Mouse (Mus musculus) brain, embryonic 18.5 days (tissue): ENCODE measurements around the gene Foxj3.
"Not testable (repeated sequence)": the region's sequence is repeated elsewhere in the genome, so short reads cannot be mapped to it uniquely, and the experiment has no call there.

Experiments used
- DNase-seq: peaks from one replicate; pipeline ENCODE4 v3.0.0-alpha.2; 2012; ENCODE audit warnings: low read depth, low spot score

Foxj3 gene

DNA sequence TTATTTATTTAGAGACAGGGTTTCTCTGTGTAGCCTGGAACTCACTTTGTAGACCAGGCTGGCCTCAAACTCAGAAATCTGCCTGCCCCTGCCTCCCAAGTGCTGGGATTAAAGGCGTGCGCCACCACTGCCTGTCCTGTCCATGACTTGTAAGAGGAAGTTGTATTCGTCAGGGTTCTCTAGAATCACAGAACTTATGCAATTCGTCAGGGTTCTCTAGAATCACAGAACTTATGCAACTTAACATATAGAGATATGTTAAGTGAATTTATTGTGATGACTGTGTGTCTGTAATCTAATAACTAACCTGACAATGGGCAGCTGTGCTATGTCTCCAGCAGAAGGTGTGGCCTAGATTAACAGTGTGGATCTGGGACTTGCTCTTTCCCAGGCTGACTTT, at the start of gene Foxj3:
TSS of gene Foxj3 (plus strand) at position 390 of the 400 bp plus-strand sequence.
- DNase-seq, result not testable (repeated sequence)

GRCm38 (mm10) chr4:119489666-119490065, 47.1 kb upstream of the Foxj3 start:
- no peak for DNase-seq

DNA sequence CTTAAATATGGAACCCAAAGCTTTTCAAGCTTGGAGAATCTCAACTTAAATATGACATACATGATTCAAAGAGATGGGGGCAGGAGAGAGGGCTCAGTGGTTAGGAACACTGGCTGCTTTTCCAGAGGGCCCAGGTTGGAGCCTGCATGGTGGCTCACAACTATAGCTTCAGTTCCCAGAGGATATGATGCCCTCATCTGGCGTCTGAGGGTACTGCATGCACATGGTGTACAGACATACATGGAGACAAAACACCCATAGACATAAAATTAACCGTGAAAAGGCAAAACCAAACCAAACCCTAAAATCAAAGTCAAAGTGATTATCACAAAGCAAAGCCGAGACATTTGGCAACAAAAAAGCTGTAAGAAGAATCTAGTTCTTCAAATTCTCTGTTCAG, 46.0 kb upstream of the Foxj3 start:
- no peak for DNase-seq

DNA sequence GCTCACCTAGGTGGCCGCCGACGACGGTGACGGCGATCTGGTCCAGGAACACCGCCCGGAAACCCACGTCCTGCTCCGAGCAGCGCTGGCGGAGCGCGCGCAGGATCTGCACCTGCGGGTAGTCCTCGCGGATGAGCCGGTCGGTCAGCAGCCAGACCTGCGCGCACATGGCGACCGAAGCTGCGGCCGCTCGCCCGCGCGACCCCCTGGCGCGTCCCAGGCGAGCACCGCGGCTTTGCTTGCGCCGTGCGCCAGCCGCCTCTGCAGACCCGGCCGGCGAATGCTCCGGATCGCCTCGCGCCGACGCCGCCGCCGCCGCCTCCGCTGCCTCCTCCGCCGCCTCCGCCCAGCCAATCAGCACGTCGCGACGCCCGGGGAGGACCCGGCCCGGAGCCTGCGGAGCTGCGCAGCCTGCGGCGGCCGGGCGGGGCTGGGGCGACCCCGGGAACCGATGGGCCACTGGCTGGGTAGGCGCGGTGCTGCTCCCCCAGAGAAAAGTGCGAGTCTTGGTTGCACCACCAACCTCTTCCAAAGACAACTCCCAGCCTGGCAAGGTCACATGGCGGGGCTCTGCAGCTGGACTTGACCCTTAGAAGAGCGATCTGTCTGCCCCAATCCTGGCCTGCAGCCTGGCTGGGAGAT, 44.4 kb upstream of the Foxj3 start, which contains the start of gene Rimkla:
TSS of gene Rimkla (minus strand) at position 338 of the 642 bp plus-strand sequence.
- DNase-seq, result peak; percentile 54

DNA sequence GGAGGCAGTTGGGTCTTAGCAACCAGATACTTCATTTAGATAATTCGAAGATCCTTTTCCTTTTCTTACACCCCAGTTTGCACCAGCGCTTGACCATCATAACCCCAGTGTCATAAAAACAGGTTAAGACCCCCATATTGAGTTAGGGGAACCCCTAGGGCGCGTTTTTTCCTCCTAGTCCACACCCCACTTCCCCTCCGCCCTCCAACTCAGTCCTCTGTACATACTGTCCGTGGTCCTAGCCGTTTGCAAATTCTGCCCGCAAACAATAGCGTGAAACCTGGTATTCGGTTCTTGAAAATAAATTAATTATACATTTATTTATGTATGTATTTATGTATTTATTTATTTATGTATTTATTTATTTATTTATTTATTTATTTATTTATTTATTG, 43.9 kb upstream of the Foxj3 start:
- no peak for DNase-seq

GRCm38 (mm10) chr4:119498319-119498848, 38.4 kb upstream of the Foxj3 start:
- no peak for DNase-seq

- no peak for DNase-seq
Measured at GRCm38 (mm10) chr4:119511591-119511990, 25.2 kb upstream of the Foxj3 start.

GRCm38 (mm10) chr4:119512731-119513141, 24.1 kb upstream of the Foxj3 start:
- DNase-seq, result no peak

DNA sequence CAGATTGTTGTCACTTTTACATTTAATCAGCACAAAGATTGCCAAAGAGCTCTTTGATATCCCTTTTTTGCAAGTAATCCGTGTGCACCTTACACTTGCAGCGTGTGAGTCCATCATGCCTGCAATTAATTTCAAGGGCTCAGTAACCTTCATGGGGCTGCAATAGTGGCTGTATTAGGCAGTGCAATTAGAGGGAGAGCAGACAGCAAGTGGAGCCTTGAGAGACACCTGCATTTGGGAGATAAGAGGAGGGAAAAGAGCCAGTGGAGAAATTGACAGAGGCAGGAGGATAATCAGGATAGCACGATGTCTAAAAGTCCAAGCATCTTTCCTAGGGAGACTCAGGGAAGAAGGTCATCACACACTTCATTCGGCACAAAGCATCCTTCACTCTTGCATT, 13.2 kb upstream of the Foxj3 start:
- no peak for DNase-seq

DNA sequence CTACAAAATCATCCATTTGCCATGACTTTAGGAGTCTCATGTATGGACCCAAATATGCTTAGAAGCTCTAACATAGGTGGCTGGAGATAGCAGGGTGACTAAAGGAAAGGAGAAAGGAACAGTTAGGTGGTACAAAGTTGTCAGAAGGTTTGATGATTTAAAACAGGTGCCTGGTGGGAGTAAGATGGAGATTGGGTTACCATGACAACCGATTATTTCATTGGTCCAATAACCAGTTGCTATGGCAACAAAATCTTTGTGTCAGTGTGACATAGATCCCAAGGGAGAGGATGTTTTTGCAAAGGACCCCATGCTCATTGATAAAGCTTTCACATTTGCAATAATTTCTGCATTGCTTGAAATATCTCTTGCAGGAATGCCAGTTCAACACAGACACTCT, 12.8 kb upstream of the Foxj3 start:
- peak; percentile 67 for DNase-seq

- DNase-seq, result no peak
Measured at GRCm38 (mm10) chr4:119524466-119524865, 12.3 kb upstream of the Foxj3 start.

- no peak for DNase-seq
Measured at GRCm38 (mm10) chr4:119526329-119526845, 10.4 kb upstream of the Foxj3 start.

GRCm38 (mm10) chr4:119531813-119532212, 5.0 kb upstream of the Foxj3 start:
- DNase-seq, result no peak

DNA sequence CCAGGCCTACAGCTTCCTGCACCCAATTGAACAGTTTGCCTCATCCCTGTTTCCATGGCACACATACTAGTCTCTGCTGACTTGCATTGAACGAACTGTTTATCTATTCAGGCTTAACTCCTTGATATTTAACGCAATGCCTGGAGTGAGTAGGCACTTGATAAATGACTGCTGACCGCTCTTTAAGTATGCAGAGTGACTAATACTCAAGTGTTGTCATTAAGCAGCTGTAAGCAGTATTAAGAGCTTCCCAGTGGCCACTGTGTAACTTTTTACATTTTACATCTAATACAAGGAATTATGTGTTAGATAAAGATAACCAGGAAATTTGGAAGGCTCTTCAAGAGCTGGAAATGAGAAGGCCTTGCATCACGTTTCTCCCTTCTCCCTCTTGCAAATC, 1.7 kb upstream of the Foxj3 start:
- DNase-seq, result no peak

DNA sequence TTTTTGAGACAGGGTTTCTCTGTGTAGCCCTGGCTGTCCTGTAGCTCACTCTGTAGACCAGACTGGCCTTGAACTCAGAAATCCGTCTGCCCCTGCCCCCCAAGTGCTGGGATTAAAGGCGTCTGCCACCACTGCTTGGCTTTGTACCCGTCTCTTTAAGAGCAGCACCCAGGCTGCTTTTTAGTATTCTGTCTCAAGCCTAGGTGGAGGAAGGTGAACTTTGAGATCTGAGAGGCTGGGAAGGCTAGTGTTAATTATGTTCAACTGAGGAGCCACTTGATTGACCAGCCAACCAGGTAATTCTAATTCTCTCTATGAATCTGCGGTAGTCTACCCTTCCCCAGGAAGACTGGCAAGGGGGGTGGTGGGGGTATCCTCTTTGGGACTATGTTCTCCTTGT, 632 bp downstream of the Foxj3 start:
- DNase-seq, result no peak

DNA sequence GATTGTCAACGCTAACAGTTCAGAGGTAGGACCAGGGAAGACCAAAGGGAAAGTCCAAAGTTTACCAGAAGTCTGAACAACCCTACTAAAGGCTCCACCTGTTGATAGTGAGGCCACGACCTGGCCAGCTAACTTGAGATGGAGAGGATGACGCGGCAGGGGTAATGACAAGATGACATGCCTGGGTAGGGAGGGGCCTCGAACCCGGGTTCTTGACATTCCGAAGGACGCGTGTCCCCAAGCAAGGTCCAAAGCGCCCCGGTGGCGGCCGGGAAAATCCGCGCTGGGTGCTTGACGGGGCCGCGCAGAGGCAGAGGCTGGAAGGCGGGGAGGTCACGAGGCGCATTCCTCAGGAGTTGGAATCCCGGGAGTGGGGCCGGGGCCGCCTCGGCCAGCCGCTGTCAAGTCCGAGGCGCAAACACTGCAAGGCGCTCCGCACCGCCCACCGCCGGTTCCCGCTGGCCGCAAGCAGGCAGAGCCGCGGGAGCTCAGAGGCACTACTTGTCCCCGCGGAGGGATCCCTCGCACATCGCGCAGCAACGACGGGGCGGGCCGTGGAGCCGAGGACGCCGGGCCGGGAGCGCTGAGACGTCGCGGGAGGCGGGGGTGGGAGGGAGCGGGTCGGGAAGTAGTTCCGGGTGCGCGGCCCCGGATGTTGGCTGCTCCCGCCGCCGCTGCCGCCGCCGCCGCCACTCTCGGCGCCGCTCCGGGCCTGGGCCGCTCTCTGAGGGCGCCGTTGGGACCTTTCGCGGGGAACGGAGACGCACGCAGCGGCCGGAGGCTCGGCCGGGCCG, 2.4 kb downstream of the Foxj3 start, which contains the start of gene Frg2f1:
TSS of gene Frg2f1 (minus strand) at position 499 of the 794 bp plus-strand sequence.
- DNase-seq, result peak; percentile 90

DNA sequence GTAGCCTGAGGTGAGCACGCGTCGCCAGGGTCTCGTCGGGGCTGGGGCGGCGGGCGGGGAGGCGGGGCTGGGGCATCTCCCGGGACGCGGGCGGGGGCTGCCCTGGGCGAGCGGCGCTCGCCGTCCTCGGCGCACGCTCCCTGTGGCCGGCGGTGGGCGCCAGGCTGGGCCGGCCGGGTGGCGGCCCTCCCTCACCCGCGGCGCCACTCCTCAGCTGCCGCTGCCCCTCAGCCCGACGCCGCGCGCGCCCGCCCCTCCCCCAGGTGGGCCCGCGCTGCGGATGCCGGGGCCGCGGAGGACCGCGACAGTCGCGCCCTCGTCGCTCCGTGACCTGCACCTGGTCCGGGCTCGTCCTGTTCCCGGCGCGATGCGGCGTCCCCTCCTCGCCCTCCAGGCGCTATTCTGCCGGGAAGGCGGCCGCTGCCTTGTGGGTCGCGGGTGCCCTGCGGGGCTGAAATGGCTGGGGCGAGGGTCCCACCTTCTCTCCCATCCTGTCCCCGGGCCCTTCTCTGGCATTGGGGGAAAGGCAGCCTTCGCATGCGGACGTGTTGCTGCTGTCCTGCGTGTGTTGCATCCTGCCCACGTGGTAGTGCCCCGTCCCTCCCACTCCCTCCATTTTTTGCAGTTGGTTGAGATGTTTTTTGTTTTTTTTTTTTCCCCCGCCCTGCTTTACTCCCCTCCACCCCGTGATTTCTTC, 3.2 kb downstream of the Foxj3 start:
- DNase-seq, result no peak

DNA sequence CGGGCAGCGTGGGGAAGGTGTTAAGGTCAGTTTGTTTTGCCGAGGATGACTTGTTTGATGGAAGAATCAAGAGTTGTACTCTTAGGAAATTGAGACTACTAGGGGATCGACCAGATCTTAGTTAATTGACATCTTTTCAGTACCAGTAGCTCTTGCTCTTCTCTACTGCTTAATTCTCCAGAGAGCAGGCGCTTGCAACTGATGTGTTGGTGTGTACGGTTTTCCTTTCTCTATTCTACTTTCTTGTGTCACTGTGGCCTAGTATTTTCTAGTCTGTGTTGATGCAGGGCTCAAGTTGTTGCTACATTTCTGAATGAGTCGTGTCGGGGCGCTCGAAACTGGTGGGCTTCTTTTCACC, 3.7 kb downstream of the Foxj3 start:
- no peak for DNase-seq

- no peak for DNase-seq
Measured at GRCm38 (mm10) chr4:119550864-119551263, 14.1 kb downstream of the Foxj3 start.

GRCm38 (mm10) chr4:119555466-119555865, 18.7 kb downstream of the Foxj3 start:
- DNase-seq, result no peak

GRCm38 (mm10) chr4:119563136-119563535, 26.3 kb downstream of the Foxj3 start:
- DNase-seq, result no peak

- no peak for DNase-seq
Measured at GRCm38 (mm10) chr4:119566322-119566835, 29.6 kb downstream of the Foxj3 start.
